In genomic region chr2:72351329-72351728, GRCm38 (mm10) we compare ENCODE assay signal across 22 mouse cellular contexts.
DNase-seq lines count a peak whose midpoint lies in the region; ATAC-seq and TF ChIP-seq lines count a peak whose summit lies in the region.
"Had no signal": no experiment of that assay in that cellular context is flagged by ENCODE, and none has a peak within 500 bp of the region (broad histone marks: within the 10 kb centered on the region; RNA-seq: fewer than 3 reads in every experiment).

No protein-coding gene starts in this region.

- peak; percentile 25 for DNase-seq in lung, postnatal 0 days (ENCODE audit: low spot score)
- no peak for DNase-seq in lung, postnatal 4 days
- DNase-seq in NIH3T3 (ENCODE audit: low read depth), result peak; percentile 93
- DNase-seq in lung, postnatal 25 days (ENCODE audit: low spot score), result peak; percentile 17
- DNase-seq in frontal cortex, adult 2 months (ENCODE audit: extremely low spot score in 1 of 2, low spot score in 1 of 2), result no peak
- DNase-seq in layer of hippocampus, adult 8-10 months (ENCODE audit: low spot score in 2 of 2), result no peak
- DNase-seq: cerebellum, adult 9-10 months; gastrocnemius, postnatal 10 days; heart, postnatal 4 days; layer of hippocampus, postnatal 36 days; right cerebral cortex, adult 18-20 months; thymus, postnatal 14 days had no signal

- TF ChIP-seq EP300 in lung, postnatal 0 days (IDR thresholded peaks at IDR 0.05), result no peak

- no peak overlapping the region for H3K4me2 ChIP-seq in lung, postnatal 0 days (replicated peaks; ENCODE audit: low read depth, low read length)
- H3K4me2 ChIP-seq in forebrain, embryonic 16.5 days (ENCODE audit: low read length), result no peak overlapping the region
- H3K4me2 ChIP-seq: embryonic facial prominence, embryonic 13.5 days; heart, embryonic 15.5 days; limb, embryonic 15.5 days had no signal

- H3K9me3 ChIP-seq in lung, postnatal 0 days (ENCODE audit: low read length), result no peaks in the 10 kb centered on the region
- H3K9me3 ChIP-seq in forebrain, embryonic 16.5 days (ENCODE audit: control insufficient read depth, low read length), result no peaks in the 10 kb centered on the region
- H3K9me3 ChIP-seq: embryonic facial prominence, embryonic 13.5 days; forebrain, embryonic 10.5 days; heart, embryonic 15.5 days; limb, embryonic 15.5 days had no signal

- no peak overlapping the region for H3K27ac ChIP-seq in lung, postnatal 0 days (ENCODE audit: low read length)
- no peak overlapping the region for H3K27ac ChIP-seq in forebrain, embryonic 16.5 days (ENCODE audit: low read length)
- H3K27ac ChIP-seq: embryonic facial prominence, embryonic 13.5 days; forebrain, embryonic 10.5 days; heart, adult 2 months; heart, embryonic 15.5 days; limb, embryonic 15.5 days had no signal

- no peak for TF ChIP-seq CTCF in lung, postnatal 0 days (IDR thresholded peaks at IDR 0.05)

- WGBS in lung, postnatal 0 days, result 78% methylated on average over 5 of the region's 5 CpGs
- 75% methylated on average over 5 of the region's 5 CpGs for WGBS in forebrain, embryonic 16.5 days

- H3K36me3 ChIP-seq in lung, postnatal 0 days (ENCODE audit: insufficient read depth, low read length), result no peaks in the 10 kb centered on the region
- H3K36me3 ChIP-seq in forebrain, embryonic 16.5 days (ENCODE audit: control insufficient read depth, insufficient read depth), result no peaks in the 10 kb centered on the region
- H3K36me3 ChIP-seq: embryonic facial prominence, embryonic 13.5 days; forebrain, embryonic 10.5 days; heart, embryonic 15.5 days; limb, embryonic 15.5 days had no signal

- no peak overlapping the region for H3K9ac ChIP-seq in lung, postnatal 0 days (replicated peaks; ENCODE audit: low read depth)
- H3K9ac ChIP-seq in forebrain, embryonic 16.5 days (replicated peaks; ENCODE audit: low read depth, low read length), result no peak overlapping the region
- H3K9ac ChIP-seq: embryonic facial prominence, embryonic 13.5 days; heart, embryonic 15.5 days; limb, embryonic 15.5 days had no signal

- no peaks in the 10 kb centered on the region for H3K4me1 ChIP-seq in lung, postnatal 0 days (ENCODE audit: insufficient read depth, low read depth, low read length)
- H3K4me1 ChIP-seq in forebrain, embryonic 16.5 days (replicated peaks; ENCODE audit: control insufficient read depth, insufficient read depth, low read length), result no peaks in the 10 kb centered on the region
- H3K4me1 ChIP-seq: forebrain, embryonic 10.5 days; limb, embryonic 15.5 days had no signal

- H3K4me3 ChIP-seq in lung, postnatal 0 days (ENCODE audit: low read depth, low read length), result no peak overlapping the region
- no peak overlapping the region for H3K4me3 ChIP-seq in forebrain, embryonic 16.5 days (replicated peaks; ENCODE audit: low read length)
- H3K4me3 ChIP-seq: embryonic facial prominence, embryonic 13.5 days; forebrain, embryonic 10.5 days; heart, adult 2 months; heart, embryonic 15.5 days; limb, embryonic 15.5 days had no signal

- no peaks in the 10 kb centered on the region for H3K27me3 ChIP-seq in lung, postnatal 0 days (replicated peaks; ENCODE audit: insufficient read depth, low read length)
- H3K27me3 ChIP-seq in forebrain, embryonic 16.5 days (replicated peaks; ENCODE audit: control insufficient read depth, insufficient read depth, low read length), result no peaks in the 10 kb centered on the region
- H3K27me3 ChIP-seq: embryonic facial prominence, embryonic 13.5 days; heart, embryonic 15.5 days; limb, embryonic 15.5 days had no signal

- ATAC-seq in lung, postnatal 0 days, result no peak
- ATAC-seq in neutrophil, adult 5-6 weeks (ENCODE audit: extremely low read depth, insufficient number of reproducible peaks, low FRiP score, poor library complexity, severe bottlenecking), result 0 out of 2 replicates have a peak, but pooled peaks have one; percentile 41
- ATAC-seq in forebrain, embryonic 16.5 days, result no peak
- ATAC-seq: CD4-positive, CD25-positive, alpha-beta regulatory T cell, adult 4 months; hindbrain, embryonic 16.5 days; intestine, embryonic 16.5 days had no signal

Comparison
In these comparisons a context has a peak if more than half of its experiments do, and no peak if none do; other contexts are left out.
1. DNase-seq: peak in lung, postnatal 0 days (single experiment), NIH3T3 (single experiment) and lung, postnatal 25 days (single experiment); none in lung, postnatal 4 days (0 of 2), frontal cortex, adult 2 months (0 of 2) and layer of hippocampus, adult 8-10 months (0 of 2).